Mouse (Mus musculus): Measurements from ENCODE around the gene Olfr843. TPM values are rescaled to one million over a fixed set of nuclear protein-coding genes. Genes with fewer than 3 reads are reported as not detected.

Gene Olfr843
- polyA plus RNA-seq (2016; fragmentation: Nextera tagmentation; extraction: Ambion mirVana), result not detected in 2 replicates

DNA sequence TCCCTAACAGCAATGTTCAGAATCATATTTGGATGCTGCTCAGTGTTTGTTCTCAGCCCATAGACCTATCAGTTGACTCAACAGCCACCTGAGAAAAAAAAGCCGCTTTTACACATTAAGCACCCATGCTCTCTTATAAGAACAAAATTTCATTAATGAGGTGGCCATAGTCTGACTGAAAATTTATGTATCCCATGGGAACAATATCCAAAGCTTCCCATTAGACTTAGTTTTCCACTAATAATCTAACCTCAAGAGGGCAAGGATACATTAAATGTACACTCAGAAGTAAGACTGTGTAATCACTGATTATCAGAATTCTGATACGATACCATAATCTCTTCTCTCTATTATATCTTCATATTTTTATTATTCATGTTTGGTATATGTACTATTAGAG lies at the start of gene Olfr843:
Gene Olfr843 (minus strand): TSS at position 101 of the 400 bp plus-strand sequence.
- WGBS, result 86% methylated on average over 2 of the region's 2 CpGs
- Histone ChIP-seq H3K9me3 (peaks cover 12% of the 10 kb centered on the region; the same call in 1 of the 2 replicates), H3K36me3 (no peaks in the 10 kb centered on the region), H3K4me3 (no peak within 1 kb of the TSS), H3K27ac (no peak within 1 kb of the TSS), H3K27me3 (ENCODE audit: insufficient read depth, poor library complexity, severe bottlenecking) (no peaks in the 10 kb centered on the region), H3K4me1 (replicated peaks) (no peaks in the 10 kb centered on the region)
- DNase-seq (ENCODE audit: low spot score), result no peak

Other genes starting within 250 kb of the Olfr843 start
- not detected in 2 replicates for gene Olfr835, start 219.3 kb downstream of the Olfr843 start, polyA plus RNA-seq (2016; fragmentation: Nextera tagmentation; extraction: Ambion mirVana)
- not detected in 2 replicates for gene Olfr836, start 131.6 kb downstream of the Olfr843 start, polyA plus RNA-seq (2016; fragmentation: Nextera tagmentation; extraction: Ambion mirVana)
- not detected in 2 replicates for gene Olfr837, start 115.7 kb downstream of the Olfr843 start, polyA plus RNA-seq (2016; fragmentation: Nextera tagmentation; extraction: Ambion mirVana)
- gene Olfr839-ps1, start 74.7 kb downstream of the Olfr843 start, polyA plus RNA-seq (2016; fragmentation: Nextera tagmentation; extraction: Ambion mirVana), result not detected in 2 replicates
- gene Olfr844, start 64.4 kb upstream of the Olfr843 start, polyA plus RNA-seq (2016; fragmentation: Nextera tagmentation; extraction: Ambion mirVana), result not detected in 2 replicates
- not detected in 2 replicates for gene Olfr845, start 84.5 kb upstream of the Olfr843 start, polyA plus RNA-seq (2016; fragmentation: Nextera tagmentation; extraction: Ambion mirVana)
- not detected in 2 replicates for gene Olfr846, start 112.0 kb upstream of the Olfr843 start, polyA plus RNA-seq (2016; fragmentation: Nextera tagmentation; extraction: Ambion mirVana)
- not detected in 2 replicates for gene Olfr847, start 126.7 kb upstream of the Olfr843 start, polyA plus RNA-seq (2016; fragmentation: Nextera tagmentation; extraction: Ambion mirVana)
- gene Olfr849, start 188.3 kb upstream of the Olfr843 start, polyA plus RNA-seq (2016; fragmentation: Nextera tagmentation; extraction: Ambion mirVana), result not detected in 2 replicates
- gene Olfr850, start 226.3 kb upstream of the Olfr843 start, polyA plus RNA-seq (2016; fragmentation: Nextera tagmentation; extraction: Ambion mirVana), result not detected in 2 replicates
- not detected in 2 replicates for gene Olfr851, start 241.3 kb upstream of the Olfr843 start, polyA plus RNA-seq (2016; fragmentation: Nextera tagmentation; extraction: Ambion mirVana)

Measured in hindbrain, embryonic 10.5 days (tissue).